Mouse (Mus musculus): ENCODE measurements around the gene Prss53. TPM values are rescaled to one million over a fixed set of nuclear protein-coding genes. Genes with fewer than 3 reads are reported as not detected.

Gene Prss53
- polyA plus RNA-seq, 1 experiment from 2014 or later, result 1.3 TPM

DNA sequence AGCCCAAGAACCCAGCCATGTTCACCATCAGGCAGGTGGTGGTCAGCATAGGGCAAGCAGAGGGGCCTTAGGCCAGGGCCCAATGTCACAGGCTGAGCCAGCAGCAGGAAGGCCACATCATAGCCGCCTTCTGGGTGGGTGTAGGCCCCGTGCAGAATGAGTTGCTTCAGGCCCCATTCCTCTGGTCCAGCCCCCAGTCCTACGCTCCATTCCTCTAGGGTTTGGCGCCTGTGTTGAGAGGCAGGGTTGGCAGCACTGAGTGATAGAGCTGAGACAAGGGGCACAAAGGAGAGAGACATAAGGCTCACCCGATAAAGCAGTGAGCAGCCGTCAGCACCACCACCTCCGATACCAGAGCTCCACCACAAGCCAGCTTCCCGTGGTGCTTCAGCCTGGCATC lies 3.6 kb downstream of the Prss53 start:
- no peak for ATAC-seq (replicated peaks)
- Histone ChIP-seq H3K36me3 (replicated peaks) (peaks cover 59% of the 10 kb centered on the region), H3K27me3 (replicated peaks) (no peaks in the 10 kb centered on the region), H3K9me3 (no peaks in the 10 kb centered on the region), H3K9ac (no peak overlapping the region), H3K4me3 (no peak overlapping the region), H3K27ac (no peak overlapping the region), H3K4me1 (peaks cover 25% of the 10 kb centered on the region), H3K4me2 (no peak overlapping the region)
- 90% methylated on average over 8 of the region's 8 CpGs for WGBS

DNA sequence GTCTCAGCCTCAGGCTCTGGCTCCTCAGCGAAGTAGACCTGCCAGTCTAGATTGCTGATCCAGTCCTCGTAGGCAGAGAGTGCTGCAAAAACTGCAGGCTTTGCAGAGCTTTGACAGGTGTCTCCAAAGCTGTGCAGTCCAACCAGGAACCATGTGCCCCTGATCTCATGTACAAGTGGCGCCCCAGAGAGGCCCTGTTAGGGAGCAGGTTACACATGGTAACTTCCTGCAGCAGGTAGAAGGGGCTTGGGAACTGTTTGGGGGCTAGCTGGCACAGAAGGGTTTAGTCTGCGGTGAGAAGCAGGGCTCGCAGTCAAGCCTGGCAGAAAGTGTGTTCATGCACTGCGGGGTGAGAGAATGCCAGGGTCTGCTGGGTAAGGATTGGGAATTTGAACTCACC lies 4.2 kb downstream of the Prss53 start:
- H3K4me1 ChIP-seq, result peaks cover 25% of the 10 kb centered on the region
- H3K27me3 ChIP-seq (replicated peaks), result no peaks in the 10 kb centered on the region
- 93% methylated on average over 6 of the region's 6 CpGs for WGBS
- H3K9ac ChIP-seq, result no peak overlapping the region; the same call in 1 of the 2 replicates
- ATAC-seq (replicated peaks), result no peak
- peaks cover 60% of the 10 kb centered on the region for H3K36me3 ChIP-seq (replicated peaks)
- H3K27ac ChIP-seq, result no peak overlapping the region
- H3K9me3 ChIP-seq, result no peaks in the 10 kb centered on the region
- no peak overlapping the region for H3K4me2 ChIP-seq
- H3K4me3 ChIP-seq, result no peak overlapping the region

- Histone ChIP-seq H3K27ac (no peak overlapping the region), H3K4me3 (no peak overlapping the region)
- WGBS, result 74% methylated on average over 6 of the region's 6 CpGs
Measured at GRCm38 (mm10) chr7:127885951-127886350, 4.8 kb downstream of the Prss53 start.

GRCm38 (mm10) chr7:127880431-127880830 lies 10.3 kb downstream of the Prss53 start:
- Histone ChIP-seq H3K36me3 (replicated peaks) (peaks cover 53% of the 10 kb centered on the region), H3K27ac (no peak overlapping the region), H3K4me3 (no peak overlapping the region), H3K27me3 (replicated peaks) (no peaks in the 10 kb centered on the region), H3K9me3 (no peaks in the 10 kb centered on the region), H3K9ac (no peak overlapping the region), H3K4me1 (peaks cover 37% of the 10 kb centered on the region), H3K4me2 (no peak overlapping the region)
- no peak for ATAC-seq (replicated peaks)
- 88% methylated on average over 12 of the region's 12 CpGs for WGBS

More at GRCm38 (mm10) chr7:127885951-127886350, 4.8 kb downstream of the Prss53 start:
- Histone ChIP-seq H3K4me2 (no peak overlapping the region), H3K27me3 (replicated peaks) (no peaks in the 10 kb centered on the region), H3K9me3 (no peaks in the 10 kb centered on the region), H3K36me3 (replicated peaks) (peaks cover 66% of the 10 kb centered on the region), H3K9ac (no peak overlapping the region), H3K4me1 (peaks cover 25% of the 10 kb centered on the region)
- no peak for ATAC-seq (replicated peaks)

DNA sequence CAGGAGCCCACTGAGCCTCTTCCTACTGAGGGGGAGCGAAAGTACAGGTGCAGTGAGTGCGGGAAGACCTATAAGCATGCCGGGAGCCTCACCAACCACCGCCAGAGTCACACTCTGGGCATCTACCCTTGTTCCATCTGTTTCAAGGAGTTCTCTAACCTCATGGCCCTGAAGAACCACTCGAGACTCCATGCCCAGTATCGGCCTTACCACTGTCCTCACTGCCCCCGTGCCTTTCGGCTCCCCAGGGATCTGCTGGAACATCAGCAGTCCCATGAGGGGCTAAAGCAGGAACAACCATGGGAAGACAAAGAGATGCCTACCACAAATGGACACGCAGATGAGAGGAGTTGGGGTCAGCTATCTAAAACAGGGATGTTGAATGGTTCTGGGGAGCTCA lies 11.5 kb downstream of the Prss53 start:
- whole genome bisulfite sequencing, result 95% methylated on average over 9 of the region's 9 CpGs
- H3K36me3 ChIP-seq (replicated peaks), result peaks cover 44% of the 10 kb centered on the region
- ATAC-seq (replicated peaks), result no peak
- no peak overlapping the region for H3K9ac ChIP-seq
- H3K4me2 ChIP-seq, result no peak overlapping the region
- H3K4me1 ChIP-seq, result peaks cover 32% of the 10 kb centered on the region
- no peaks in the 10 kb centered on the region for H3K9me3 ChIP-seq
- H3K27ac ChIP-seq, result no peak overlapping the region
- H3K4me3 ChIP-seq, result no peak overlapping the region
- no peaks in the 10 kb centered on the region for H3K27me3 ChIP-seq (replicated peaks)

- peak; percentile 69 for ATAC-seq (replicated peaks)
- Histone ChIP-seq H3K36me3 (replicated peaks) (peaks cover 27% of the 10 kb centered on the region), H3K4me1 (peaks cover 39% of the 10 kb centered on the region), H3K9me3 (no peaks in the 10 kb centered on the region), H3K27me3 (replicated peaks) (no peaks in the 10 kb centered on the region), H3K9ac (peak within 1 kb of the TSS; percentile 84), H3K27ac (peak within 1 kb of the TSS; percentile 99), H3K4me3 (peak within 1 kb of the TSS; percentile 81), H3K4me2 (peak within 1 kb of the TSS; percentile 83)
- WGBS, result under 1% methylated on average over 60 of the region's 60 CpGs
Measured at GRCm38 (mm10) chr7:127876467-127877348, 14.1 kb downstream of the Prss53 start, which contains the start of gene Zfp668. Gene Zfp668 (minus strand): TSS chr7:127876828.

DNA sequence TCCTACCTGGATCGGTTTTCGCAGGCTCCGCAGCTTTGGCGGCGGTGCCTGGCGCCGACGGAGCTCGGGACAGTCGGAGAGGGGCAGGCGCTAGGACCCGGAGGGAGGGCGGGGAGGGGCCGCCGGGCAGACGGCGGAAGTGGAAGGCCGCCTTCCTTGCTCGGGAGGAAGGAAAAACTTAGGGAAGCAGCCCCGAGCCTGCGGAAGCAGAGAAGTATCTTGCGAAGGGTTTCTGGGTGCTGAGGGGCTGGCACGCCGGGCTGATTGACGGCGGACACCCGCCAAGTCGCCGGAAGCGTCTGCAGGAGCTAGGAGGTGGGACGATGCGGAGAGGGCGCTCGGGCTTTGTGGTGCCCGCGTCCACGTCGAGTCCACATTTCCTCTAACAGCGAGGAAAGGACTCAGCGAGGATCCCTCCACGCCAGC lies 14.7 kb downstream of the Prss53 start, which contains the start of gene Zfp646:
TSS of gene Zfp646 (plus strand) at position 181 of the 426 bp plus-strand sequence.
- WGBS, result under 1% methylated on average over 41 of the region's 41 CpGs

GRCm38 (mm10) chr7:127875627-127876001 lies 15.2 kb downstream of the Prss53 start:
- peaks cover 19% of the 10 kb centered on the region for H3K36me3 ChIP-seq (replicated peaks)
- ATAC-seq (replicated peaks), result peak; percentile 96
- H3K9ac ChIP-seq, result peak overlapping the region; percentile 84
- WGBS, result 0% methylated on average over 42 of the region's 43 CpGs
- peak overlapping the region; percentile 83 for H3K4me2 ChIP-seq
- H3K27ac ChIP-seq, result peak overlapping the region; percentile 99
- H3K4me1 ChIP-seq, result peaks cover 39% of the 10 kb centered on the region
- H3K9me3 ChIP-seq, result no peaks in the 10 kb centered on the region
- no peaks in the 10 kb centered on the region for H3K27me3 ChIP-seq (replicated peaks)
- peak overlapping the region; percentile 81 for H3K4me3 ChIP-seq

More for the DNA sequence above, 14.7 kb downstream of the Prss53 start, which contains the start of gene Zfp646:
- Histone ChIP-seq H3K9me3 (no peaks in the 10 kb centered on the region), H3K27me3 (replicated peaks) (no peaks in the 10 kb centered on the region), H3K4me1 (peaks cover 39% of the 10 kb centered on the region), H3K4me3 (peak within 1 kb of the TSS; percentile 81), H3K4me2 (peak within 1 kb of the TSS; percentile 83), H3K27ac (peak within 1 kb of the TSS; percentile 99), H3K36me3 (replicated peaks) (peaks cover 22% of the 10 kb centered on the region), H3K9ac (peak within 1 kb of the TSS; percentile 84)
- ATAC-seq (replicated peaks), result peak; percentile 93

DNA sequence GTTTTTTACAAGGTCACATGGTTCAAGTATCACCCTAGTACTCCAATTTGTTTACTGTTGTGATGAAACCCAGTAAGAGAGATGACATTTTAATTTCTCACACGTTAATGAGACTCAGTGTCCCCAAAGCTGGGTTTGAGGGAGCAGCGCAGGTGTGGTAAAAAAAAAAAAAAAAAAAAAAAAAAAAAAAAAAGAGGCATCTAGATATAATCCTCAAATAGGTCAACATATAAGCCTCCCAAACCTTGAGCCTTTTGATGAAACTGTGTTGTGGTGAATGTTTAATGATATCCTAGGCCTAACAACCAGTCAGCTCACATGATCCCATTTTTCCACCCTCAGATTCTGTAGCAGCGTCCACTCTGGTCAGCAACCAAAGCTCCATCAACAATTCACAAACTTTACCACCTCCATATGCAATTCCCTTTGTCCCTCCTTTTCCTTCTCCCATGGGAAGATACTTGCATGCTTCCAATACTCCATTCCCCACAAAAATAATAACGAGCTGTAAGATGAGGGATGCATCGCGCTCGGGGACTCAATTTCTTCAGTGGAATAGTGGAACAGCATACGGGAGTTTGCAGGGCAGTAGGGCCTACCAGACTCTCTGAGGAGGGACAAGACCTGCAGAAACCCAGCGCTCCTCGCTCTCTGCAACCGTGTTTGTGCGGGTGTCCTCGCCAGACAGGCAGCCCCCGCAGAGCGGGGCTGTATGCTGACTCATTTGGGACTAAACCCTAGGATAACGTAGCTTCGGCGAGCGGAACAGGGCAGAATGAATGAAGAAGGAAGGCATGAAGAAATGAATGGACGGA lies 15.8 kb downstream of the Prss53 start:
- Histone ChIP-seq H3K9me3 (no peaks in the 10 kb centered on the region), H3K27ac (peak overlapping the region; percentile 99), H3K36me3 (replicated peaks) (peaks cover 19% of the 10 kb centered on the region), H3K4me2 (peak overlapping the region; percentile 83), H3K4me3 (peak overlapping the region; percentile 81), H3K4me1 (peaks cover 39% of the 10 kb centered on the region), H3K27me3 (replicated peaks) (no peaks in the 10 kb centered on the region), H3K9ac (peak overlapping the region; percentile 84)
- peak; percentile 49; the same call in 1 of the 2 replicates for ATAC-seq (replicated peaks)
- WGBS, result 3% methylated on average over 20 of the region's 20 CpGs

DNA sequence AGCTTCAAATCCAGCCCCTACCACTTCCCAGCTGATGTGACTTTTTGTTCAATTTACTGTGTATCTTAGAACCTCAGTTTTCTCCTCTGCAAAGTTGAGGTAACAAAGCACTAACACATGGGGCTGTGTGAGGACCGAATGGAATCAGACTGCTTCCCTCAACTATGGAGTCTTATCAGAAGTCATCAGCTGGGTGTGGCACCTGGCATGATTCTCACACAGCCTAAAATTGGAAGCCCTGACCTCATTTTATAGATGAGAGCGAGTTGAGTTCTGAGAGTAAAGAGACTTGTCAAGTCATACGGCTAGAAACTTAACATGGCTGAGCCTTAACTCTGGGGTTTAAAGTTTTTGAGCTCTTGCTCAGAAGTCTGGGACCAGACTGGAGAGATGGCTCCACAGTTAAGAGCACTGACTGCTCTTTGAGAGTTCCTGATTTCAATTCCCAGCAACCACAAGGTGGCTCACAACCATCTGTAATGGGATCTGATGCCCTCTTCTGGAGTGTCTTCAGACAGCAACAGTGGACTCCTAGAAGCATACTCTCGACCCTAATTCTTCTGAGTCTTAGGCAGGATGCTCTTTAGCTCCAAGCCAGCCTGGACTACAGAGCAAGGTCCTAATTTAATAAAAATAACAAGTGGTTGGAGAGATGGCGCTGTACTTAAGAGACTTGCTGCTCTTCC lies 20.5 kb downstream of the Prss53 start:
- ATAC-seq (replicated peaks), result no peak
- H3K27me3 ChIP-seq (replicated peaks), result no peaks in the 10 kb centered on the region
- WGBS, result 87% methylated on average over 5 of the region's 5 CpGs
- H3K27ac ChIP-seq, result no peak overlapping the region
- no peak overlapping the region for H3K4me3 ChIP-seq
- peaks cover 31% of the 10 kb centered on the region for H3K36me3 ChIP-seq (replicated peaks)
- H3K9me3 ChIP-seq, result no peaks in the 10 kb centered on the region
- H3K4me1 ChIP-seq, result peaks cover 39% of the 10 kb centered on the region
- H3K9ac ChIP-seq, result no peak overlapping the region
- H3K4me2 ChIP-seq, result no peak overlapping the region

GRCm38 (mm10) chr7:127869149-127869810 lies 21.5 kb downstream of the Prss53 start:
- ATAC-seq (replicated peaks), result no peak
- Histone ChIP-seq H3K4me2 (no peak overlapping the region), H3K27me3 (replicated peaks) (no peaks in the 10 kb centered on the region), H3K4me1 (peaks cover 35% of the 10 kb centered on the region), H3K9me3 (no peaks in the 10 kb centered on the region), H3K9ac (no peak overlapping the region), H3K36me3 (replicated peaks) (peaks cover 38% of the 10 kb centered on the region), H3K27ac (no peak overlapping the region), H3K4me3 (no peak overlapping the region)
- 50% methylated on average over 3 of the region's 3 CpGs for WGBS
